Mouse (Mus musculus): ENCODE data around the gene Armh1. TPM values are rescaled to one million over a fixed set of nuclear protein-coding genes. Genes with fewer than 3 reads are reported as not detected.
A peak's percentile ranks its signal among the peaks of the same experiment; 100 is the strongest.

Gene Armh1
- polyA plus RNA-seq, 1 experiment from 2014 or later, result 0.39 TPM

- H3K9ac ChIP-seq (replicated peaks; ENCODE audit: low read length), result no peak overlapping the region; the same call in 1 of the 2 replicates
- H3K36me3 ChIP-seq (ENCODE audit: insufficient read depth, low read length), result peaks cover 60% of the 10 kb centered on the region
- 32% methylated on average over 22 of the region's 22 CpGs for WGBS
- ATAC-seq (ENCODE audit: low FRiP score, low TSS enrichment), result peak; percentile 59; the same call in 1 of the 2 replicates
- no peak overlapping the region for H3K4me3 ChIP-seq (ENCODE audit: low read length)
- no peaks in the 10 kb centered on the region; the same call in 1 of the 2 replicates for H3K27me3 ChIP-seq (ENCODE audit: insufficient read depth, low read length)
- peaks cover 34% of the 10 kb centered on the region for H3K4me1 ChIP-seq (ENCODE audit: insufficient read depth, low read length)
- no peaks in the 10 kb centered on the region for H3K9me3 ChIP-seq (ENCODE audit: low read length)
- H3K27ac ChIP-seq (ENCODE audit: low read length), result no peak overlapping the region
- no peak overlapping the region for H3K4me2 ChIP-seq (replicated peaks; ENCODE audit: low read depth, low read length)
Measured at GRCm38 (mm10) chr4:117283271-117284191, 31.6 kb upstream of the Armh1 start.

GRCm38 (mm10) chr4:117281090-117281845 is 29.3 kb upstream of the Armh1 start:
- Histone ChIP-seq H3K4me1 (ENCODE audit: insufficient read depth, low read length) (peaks cover 36% of the 10 kb centered on the region), H3K36me3 (ENCODE audit: insufficient read depth, low read length) (peaks cover 68% of the 10 kb centered on the region), H3K27me3 (ENCODE audit: insufficient read depth, low read length) (no peaks in the 10 kb centered on the region; the same call in 1 of the 2 replicates), H3K4me2 (replicated peaks; ENCODE audit: low read depth, low read length) (no peak overlapping the region), H3K27ac (ENCODE audit: low read length) (no peak overlapping the region), H3K9me3 (ENCODE audit: low read length) (no peaks in the 10 kb centered on the region), H3K9ac (replicated peaks; ENCODE audit: low read length) (no peak overlapping the region), H3K4me3 (ENCODE audit: low read length) (no peak overlapping the region)
- ATAC-seq (ENCODE audit: low FRiP score, low TSS enrichment), result no peak
- 52% methylated on average over 19 of the region's 19 CpGs for WGBS

GRCm38 (mm10) chr4:117280397-117280930 is 28.5 kb upstream of the Armh1 start:
- H3K27ac ChIP-seq (ENCODE audit: low read length), result no peak overlapping the region
- no peak for ATAC-seq (ENCODE audit: low FRiP score, low TSS enrichment)
- 0 out of 2 replicates have a peak overlapping the region, but pooled peaks have one; percentile 4 for H3K9ac ChIP-seq (replicated peaks; ENCODE audit: low read length)
- 81% methylated on average over 8 of the region's 8 CpGs for WGBS
- H3K9me3 ChIP-seq (ENCODE audit: low read length), result no peaks in the 10 kb centered on the region
- H3K4me1 ChIP-seq (ENCODE audit: insufficient read depth, low read length), result peaks cover 39% of the 10 kb centered on the region
- H3K36me3 ChIP-seq (ENCODE audit: insufficient read depth, low read length), result peaks cover 71% of the 10 kb centered on the region
- no peak overlapping the region for H3K4me3 ChIP-seq (ENCODE audit: low read length)
- H3K27me3 ChIP-seq (ENCODE audit: insufficient read depth, low read length), result no peaks in the 10 kb centered on the region; the same call in 1 of the 2 replicates
- H3K4me2 ChIP-seq (replicated peaks; ENCODE audit: low read depth, low read length), result no peak overlapping the region

DNA sequence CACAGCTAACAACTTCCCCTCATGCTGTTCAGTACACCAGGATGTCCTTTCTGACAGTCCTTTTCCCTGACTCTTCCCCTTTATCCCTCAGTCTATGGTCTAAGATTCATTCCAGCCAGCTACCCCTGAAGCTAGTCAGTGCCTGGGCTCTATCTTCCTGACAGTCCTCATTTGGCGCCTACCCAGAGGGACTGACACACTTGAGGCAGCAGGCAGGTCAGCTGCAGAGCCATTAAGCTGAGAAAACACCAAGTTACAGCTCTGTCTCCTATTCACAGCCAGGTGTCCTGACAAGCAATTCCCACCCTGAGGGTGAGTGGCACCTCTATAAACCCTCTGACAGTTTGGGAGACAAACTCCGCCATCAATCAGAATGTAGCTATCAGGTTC is 27.3 kb upstream of the Armh1 start:
- WGBS, result 60% methylated on average over 2 of the region's 2 CpGs
- ATAC-seq (ENCODE audit: low FRiP score, low TSS enrichment), result no peak
- Histone ChIP-seq H3K9me3 (ENCODE audit: low read length) (peaks cover 6% of the 10 kb centered on the region), H3K4me2 (replicated peaks; ENCODE audit: low read depth, low read length) (no peak overlapping the region), H3K4me3 (ENCODE audit: low read length) (no peak overlapping the region), H3K27me3 (ENCODE audit: insufficient read depth, low read length) (no peaks in the 10 kb centered on the region; the same call in 1 of the 2 replicates), H3K9ac (replicated peaks; ENCODE audit: low read length) (no peak overlapping the region), H3K27ac (ENCODE audit: low read length) (no peak overlapping the region), H3K4me1 (ENCODE audit: insufficient read depth, low read length) (peaks cover 30% of the 10 kb centered on the region), H3K36me3 (ENCODE audit: insufficient read depth, low read length) (peaks cover 68% of the 10 kb centered on the region)

- H3K9me3 ChIP-seq (ENCODE audit: low read length), result peaks cover 11% of the 10 kb centered on the region
- 73% methylated on average over 10 of the region's 10 CpGs for WGBS
- H3K4me3 ChIP-seq (ENCODE audit: low read length), result no peak overlapping the region
- H3K4me2 ChIP-seq (replicated peaks; ENCODE audit: low read depth, low read length), result no peak overlapping the region
- H3K36me3 ChIP-seq (ENCODE audit: insufficient read depth, low read length), result peaks cover 68% of the 10 kb centered on the region
- H3K9ac ChIP-seq (replicated peaks; ENCODE audit: low read length), result no peak overlapping the region
- H3K27me3 ChIP-seq (ENCODE audit: insufficient read depth, low read length), result no peaks in the 10 kb centered on the region; the same call in 1 of the 2 replicates
- no peak overlapping the region for H3K27ac ChIP-seq (ENCODE audit: low read length)
- peaks cover 23% of the 10 kb centered on the region for H3K4me1 ChIP-seq (ENCODE audit: insufficient read depth, low read length)
- ATAC-seq (ENCODE audit: low FRiP score, low TSS enrichment), result no peak
Measured at GRCm38 (mm10) chr4:117278381-117279252, 26.7 kb upstream of the Armh1 start.

DNA sequence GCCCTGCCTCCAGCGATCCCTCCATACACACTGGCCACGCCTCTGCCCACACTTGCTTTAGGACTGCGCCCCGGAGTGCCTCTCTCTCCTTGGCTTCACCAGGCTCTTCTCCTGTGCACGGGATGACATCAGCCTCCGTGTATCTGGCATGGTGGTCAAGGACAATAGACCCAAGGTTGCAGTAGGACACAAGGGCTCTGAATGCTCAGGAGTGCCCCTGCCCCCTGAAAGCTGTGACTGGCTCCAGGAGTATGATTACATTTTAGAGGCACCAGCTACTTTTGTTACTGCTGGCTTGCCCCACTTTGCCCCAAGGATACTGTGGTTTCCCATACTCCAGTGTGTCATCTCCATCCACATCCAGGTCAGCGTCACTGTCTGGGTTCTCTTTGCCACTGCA is 25.8 kb upstream of the Armh1 start:
- Histone ChIP-seq H3K9ac (replicated peaks; ENCODE audit: low read length) (no peak overlapping the region), H3K4me3 (ENCODE audit: low read length) (no peak overlapping the region), H3K4me1 (ENCODE audit: insufficient read depth, low read length) (peaks cover 17% of the 10 kb centered on the region), H3K27ac (ENCODE audit: low read length) (no peak overlapping the region), H3K9me3 (ENCODE audit: low read length) (peaks cover 11% of the 10 kb centered on the region), H3K27me3 (ENCODE audit: insufficient read depth, low read length) (no peaks in the 10 kb centered on the region; the same call in 1 of the 2 replicates), H3K4me2 (replicated peaks; ENCODE audit: low read depth, low read length) (no peak overlapping the region), H3K36me3 (ENCODE audit: insufficient read depth, low read length) (peaks cover 70% of the 10 kb centered on the region)
- 88% methylated on average over 7 of the region's 7 CpGs for WGBS
- ATAC-seq (ENCODE audit: low FRiP score, low TSS enrichment), result no peak

DNA sequence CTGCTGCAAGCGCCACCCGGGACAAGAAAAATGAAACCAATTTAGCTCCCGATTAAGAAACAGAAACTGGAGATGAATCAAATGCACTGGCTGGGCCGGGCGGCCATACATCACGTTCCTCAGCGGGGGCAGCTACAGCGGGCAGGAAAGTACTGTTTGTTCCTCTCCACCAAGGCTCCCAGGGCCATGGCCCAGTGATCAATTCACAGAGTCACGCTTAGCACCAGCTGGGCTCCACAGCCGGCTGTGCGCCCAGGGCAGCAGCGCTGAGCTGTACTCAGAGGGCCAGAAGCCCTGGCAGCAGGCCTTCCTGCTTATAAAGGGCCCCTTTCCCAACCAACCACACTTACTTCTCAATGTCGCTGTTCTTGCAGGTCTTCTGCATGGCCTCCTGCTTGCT is 25.1 kb upstream of the Armh1 start:
- no peak overlapping the region for H3K4me2 ChIP-seq (replicated peaks; ENCODE audit: low read depth, low read length)
- peaks cover 70% of the 10 kb centered on the region for H3K36me3 ChIP-seq (ENCODE audit: insufficient read depth, low read length)
- ATAC-seq (ENCODE audit: low FRiP score, low TSS enrichment), result no peak
- no peak overlapping the region for H3K9ac ChIP-seq (replicated peaks; ENCODE audit: low read length)
- H3K4me3 ChIP-seq (ENCODE audit: low read length), result no peak overlapping the region
- 51% methylated on average over 13 of the region's 13 CpGs for WGBS
- peaks cover 17% of the 10 kb centered on the region for H3K4me1 ChIP-seq (ENCODE audit: insufficient read depth, low read length)
- peaks cover 11% of the 10 kb centered on the region for H3K9me3 ChIP-seq (ENCODE audit: low read length)
- no peaks in the 10 kb centered on the region; the same call in 1 of the 2 replicates for H3K27me3 ChIP-seq (ENCODE audit: insufficient read depth, low read length)
- no peak overlapping the region for H3K27ac ChIP-seq (ENCODE audit: low read length)

DNA sequence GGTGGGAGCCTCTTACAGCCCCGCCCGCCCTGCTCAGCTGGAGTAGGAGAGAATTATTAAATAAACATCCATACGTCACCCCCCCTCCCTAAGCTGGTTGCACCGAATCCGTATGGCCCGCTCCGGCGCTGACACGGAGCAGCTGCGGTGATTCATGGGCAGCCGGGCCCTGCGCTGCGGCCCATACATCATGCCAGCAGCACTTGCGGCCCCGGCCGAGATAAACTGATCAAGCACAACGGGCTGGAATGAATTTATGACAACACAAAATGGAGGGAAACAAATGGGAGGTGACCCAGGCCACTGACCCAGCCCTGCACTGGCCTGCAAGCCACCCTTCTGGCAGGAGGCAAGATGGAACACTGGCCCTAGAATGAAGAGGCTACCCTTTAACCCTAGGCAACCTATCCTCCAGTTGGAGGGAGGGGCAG is 24.4 kb upstream of the Armh1 start:
- peaks cover 17% of the 10 kb centered on the region for H3K4me1 ChIP-seq (ENCODE audit: insufficient read depth, low read length)
- peaks cover 11% of the 10 kb centered on the region for H3K9me3 ChIP-seq (ENCODE audit: low read length)
- H3K4me3 ChIP-seq (ENCODE audit: low read length), result no peak overlapping the region
- H3K36me3 ChIP-seq (ENCODE audit: insufficient read depth, low read length), result peaks cover 66% of the 10 kb centered on the region
- H3K27me3 ChIP-seq (ENCODE audit: insufficient read depth, low read length), result no peaks in the 10 kb centered on the region; the same call in 1 of the 2 replicates
- no peak overlapping the region for H3K9ac ChIP-seq (replicated peaks; ENCODE audit: low read length)
- H3K4me2 ChIP-seq (replicated peaks; ENCODE audit: low read depth, low read length), result no peak overlapping the region
- WGBS, result 30% methylated on average over 17 of the region's 17 CpGs
- peak; percentile 60; the same call in 1 of the 2 replicates for ATAC-seq (ENCODE audit: low FRiP score, low TSS enrichment)
- no peak overlapping the region for H3K27ac ChIP-seq (ENCODE audit: low read length)

DNA sequence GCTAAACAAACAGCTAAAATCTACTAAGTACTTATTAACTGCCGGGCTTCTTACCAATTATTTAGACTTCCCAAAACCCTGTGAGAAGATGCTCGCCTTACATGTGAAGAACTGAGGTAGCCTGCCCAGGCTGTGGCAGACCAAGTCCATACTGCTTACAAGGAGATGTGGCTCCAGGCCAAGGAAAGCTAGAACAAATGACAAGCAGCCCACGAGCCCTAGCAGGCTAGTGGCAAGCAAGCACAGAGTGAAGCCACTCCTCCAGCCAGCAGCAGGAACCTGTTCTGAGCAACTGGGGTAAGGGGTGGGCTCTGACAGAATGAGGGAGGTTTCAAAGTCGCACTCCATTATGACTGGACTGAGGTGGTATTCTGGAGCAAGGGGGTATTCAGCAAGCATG is 22.8 kb upstream of the Armh1 start:
- 89% methylated on average over 4 of the region's 4 CpGs for WGBS
- no peaks in the 10 kb centered on the region; the same call in 1 of the 2 replicates for H3K27me3 ChIP-seq (ENCODE audit: insufficient read depth, low read length)
- peaks cover 11% of the 10 kb centered on the region for H3K9me3 ChIP-seq (ENCODE audit: low read length)
- no peak overlapping the region for H3K4me2 ChIP-seq (replicated peaks; ENCODE audit: low read depth, low read length)
- H3K36me3 ChIP-seq (ENCODE audit: insufficient read depth, low read length), result peaks cover 53% of the 10 kb centered on the region
- H3K9ac ChIP-seq (replicated peaks; ENCODE audit: low read length), result no peak overlapping the region
- no peak for ATAC-seq (ENCODE audit: low FRiP score, low TSS enrichment)
- no peak overlapping the region for H3K27ac ChIP-seq (ENCODE audit: low read length)
- no peak overlapping the region for H3K4me3 ChIP-seq (ENCODE audit: low read length)
- H3K4me1 ChIP-seq (ENCODE audit: insufficient read depth, low read length), result peaks cover 17% of the 10 kb centered on the region
